Mouse (Mus musculus) cerebral cortex, adult 2 months (tissue): Measurements from ENCODE around the gene Bard1.

Experiments used
- WGBS: fragments of 180-500 bp; shearing (Covaris S2); methylation state at CpG from one replicate; pipeline ENCODE4 v1.1.7; 2018; 5-methylcytosine and 5-hydroxymethylcytosine counted together

Gene Bard1

GRCm38 (mm10) chr1:71102344-71103173 lies at the start of gene Bard1:
Bard1 (minus strand) TSS chr1:71103146.
- WGBS, result under 1% methylated on average over 69 of the region's 69 CpGs

DNA sequence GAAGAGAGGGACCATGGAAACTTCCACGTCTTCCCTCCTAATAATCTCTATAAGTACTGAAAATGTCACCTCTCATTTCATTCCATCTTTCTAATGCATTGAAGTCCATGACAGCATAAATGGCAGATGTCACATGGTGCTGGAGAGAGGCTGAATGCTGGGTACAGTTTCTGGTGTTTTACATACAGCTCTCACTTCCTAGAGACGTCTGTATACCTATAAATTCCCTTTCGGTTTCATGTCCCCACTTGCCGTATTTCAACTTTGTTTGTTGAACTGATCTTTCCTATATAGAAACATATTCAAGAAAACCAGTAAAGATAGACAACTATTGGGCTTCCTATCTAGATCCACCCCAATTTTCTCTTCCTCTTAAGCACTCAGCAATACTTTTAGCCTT lies 24.2 kb upstream of the Bard1 start:
- 88% methylated on average over 4 of the region's 4 CpGs for WGBS

DNA sequence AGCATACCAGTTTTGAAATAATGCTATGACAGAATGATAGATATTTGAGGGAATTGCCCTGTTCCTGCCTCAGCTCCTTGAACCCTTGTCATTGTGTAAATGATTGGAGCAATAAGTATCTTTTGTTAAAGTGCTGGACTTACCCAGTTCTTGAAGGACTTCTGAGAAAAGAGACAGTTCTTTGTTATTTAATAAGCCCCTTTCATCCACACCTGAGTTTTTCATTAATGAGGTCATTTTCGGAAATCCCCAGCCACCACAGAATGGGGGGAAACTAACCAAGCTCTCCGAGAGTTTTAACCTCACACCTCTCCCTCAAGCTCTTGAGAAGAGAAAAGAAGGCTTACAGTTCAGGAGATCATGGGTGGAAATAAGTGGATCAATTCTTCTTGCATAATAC lies 15.6 kb upstream of the Bard1 start:
- 60% methylated on average over 2 of the region's 2 CpGs for WGBS

- WGBS, result 68% methylated on average over 4 of the region's 4 CpGs
These were observed 14.3 kb upstream of the Bard1 start for GRCm38 (mm10) chr1:71117253-71117652.

GRCm38 (mm10) chr1:71115781-71116180 lies 12.8 kb upstream of the Bard1 start:
- 77% methylated on average over 2 of the region's 2 CpGs for WGBS

- 91% methylated on average over 10 of the region's 10 CpGs for WGBS
These were observed 6.9 kb upstream of the Bard1 start for GRCm38 (mm10) chr1:71109858-71110257.

GRCm38 (mm10) chr1:71106127-71106526 lies 3.2 kb upstream of the Bard1 start:
- WGBS, result 96% methylated on average over 6 of the region's 6 CpGs

DNA sequence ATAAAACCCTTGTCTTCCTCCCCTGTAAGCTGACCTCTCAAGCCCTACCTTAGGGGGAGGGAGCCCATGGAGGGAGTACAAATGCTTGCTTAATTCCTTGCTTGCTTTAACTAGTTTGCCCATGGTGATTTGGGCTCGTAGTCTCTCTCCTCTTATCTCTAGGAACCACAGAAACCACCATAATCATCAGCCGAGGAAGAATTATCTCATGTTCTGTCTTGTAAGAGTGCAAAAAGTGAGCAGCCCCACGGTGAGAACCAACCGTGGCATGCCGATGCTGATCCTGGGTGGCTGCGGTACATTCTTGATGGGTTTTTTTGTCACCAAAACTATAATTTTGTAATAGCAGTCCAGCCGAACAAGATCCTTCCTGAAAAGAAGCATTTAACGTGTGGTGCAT lies 2.8 kb upstream of the Bard1 start:
- WGBS, result 92% methylated on average over 8 of the region's 8 CpGs

- WGBS, result 36% methylated on average over 18 of the region's 18 CpGs
These were observed 373 bp upstream of the Bard1 start for GRCm38 (mm10) chr1:71103174-71103864.

- WGBS, result 66% methylated on average over 11 of the region's 11 CpGs
These were observed 1.5 kb downstream of the Bard1 start for GRCm38 (mm10) chr1:71101369-71101970.

DNA sequence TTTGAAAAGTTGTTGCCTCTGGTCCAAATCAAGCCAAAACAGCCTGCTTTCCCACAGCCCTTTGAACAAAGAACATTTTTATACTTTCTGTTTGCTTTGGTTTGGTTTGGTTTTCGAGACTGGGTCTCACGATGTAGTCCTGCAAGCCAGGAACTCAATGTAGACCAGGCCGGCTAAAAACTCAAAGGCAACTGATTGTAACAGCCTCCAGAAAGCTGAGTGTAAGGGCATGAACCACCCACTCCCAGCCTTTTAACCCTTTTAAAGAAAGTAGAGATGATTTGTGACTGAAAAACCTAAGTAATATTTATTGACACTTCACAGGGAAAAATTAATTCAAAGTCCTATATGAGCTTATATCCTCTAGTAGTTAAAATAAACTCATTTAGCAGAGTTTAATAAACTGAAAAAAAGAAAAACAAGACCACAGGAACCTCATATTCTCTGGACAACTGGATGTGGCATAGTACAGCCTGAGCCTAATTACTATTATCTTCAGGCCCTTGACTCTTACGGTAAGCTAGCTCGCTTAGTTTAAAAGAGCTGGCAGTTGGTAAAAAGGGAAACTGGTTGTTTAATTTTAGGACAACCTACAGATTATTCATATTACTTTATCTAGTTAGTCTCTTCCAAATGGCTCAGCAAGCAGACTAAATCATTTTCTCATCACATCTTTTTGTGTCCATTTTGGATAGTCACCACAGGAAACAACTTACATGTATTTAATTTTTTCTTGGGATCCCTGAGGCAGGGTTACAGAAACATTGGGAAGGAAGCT lies 2.2 kb downstream of the Bard1 start:
- 70% methylated on average over 5 of the region's 5 CpGs for WGBS

DNA sequence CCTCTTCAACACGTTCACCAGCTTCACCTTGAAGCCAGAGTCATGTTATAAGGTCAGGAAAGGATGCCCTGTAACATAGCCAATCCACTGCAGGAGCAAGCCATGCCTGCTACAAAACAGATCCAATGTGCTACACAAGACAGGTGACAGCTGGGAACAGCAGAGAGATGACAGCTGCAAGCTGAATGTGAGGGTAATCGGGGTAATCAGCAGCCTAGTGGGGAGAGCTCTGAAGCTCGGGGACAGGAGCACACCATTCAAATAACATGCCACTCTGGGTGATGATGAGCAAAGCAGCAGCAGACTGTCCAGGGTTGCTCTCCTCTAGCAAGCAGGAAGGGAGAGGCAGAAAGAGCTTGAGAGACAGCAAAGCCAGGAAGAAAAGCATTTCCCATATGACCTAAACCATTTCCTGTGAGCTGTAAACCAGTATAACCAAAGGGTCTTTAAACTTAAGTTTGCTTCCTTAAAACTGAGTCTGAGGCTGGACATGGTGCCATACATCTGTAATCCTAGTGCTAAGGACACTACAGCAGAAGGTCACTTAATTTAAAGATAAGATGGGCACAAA lies 2.9 kb downstream of the Bard1 start:
- WGBS, result 62% methylated on average over 3 of the region's 3 CpGs

DNA sequence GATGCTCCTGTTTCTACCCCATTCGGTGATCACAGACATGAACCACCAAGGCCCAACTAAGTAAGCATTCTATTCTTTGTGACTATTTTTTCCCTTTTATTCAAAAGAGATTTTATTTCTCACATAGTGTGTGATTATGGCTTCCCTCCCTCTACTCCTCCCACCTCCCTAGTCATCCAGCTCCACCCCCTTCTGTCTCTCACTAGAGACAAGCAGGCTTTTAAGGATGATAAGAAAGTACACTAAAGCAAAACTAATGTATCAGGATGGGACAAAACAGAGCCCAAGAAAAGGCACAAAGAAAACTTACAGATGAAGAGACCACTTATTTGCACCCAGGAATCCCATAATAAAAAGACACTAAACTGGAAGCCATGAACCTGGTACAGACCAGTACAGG lies 6.9 kb downstream of the Bard1 start:
- 91% methylated on average over 1 of the region's 1 CpGs for WGBS

GRCm38 (mm10) chr1:71095211-71095805 lies 7.6 kb downstream of the Bard1 start:
- WGBS, result 100% methylated on average over 2 of the region's 2 CpGs

- 84% methylated on average over 3 of the region's 3 CpGs for WGBS
These were observed 27.3 kb downstream of the Bard1 start for GRCm38 (mm10) chr1:71075651-71076050.

- WGBS, result 96% methylated on average over 3 of the region's 3 CpGs
These were observed 34.1 kb downstream of the Bard1 start for GRCm38 (mm10) chr1:71068728-71069304.

GRCm38 (mm10) chr1:71063885-71064492 lies 39.0 kb downstream of the Bard1 start:
- whole genome bisulfite sequencing, result 96% methylated on average over 16 of the region's 16 CpGs

- WGBS, result 67% methylated on average over 4 of the region's 4 CpGs
These were observed 46.8 kb downstream of the Bard1 start for GRCm38 (mm10) chr1:71056143-71056542.

DNA sequence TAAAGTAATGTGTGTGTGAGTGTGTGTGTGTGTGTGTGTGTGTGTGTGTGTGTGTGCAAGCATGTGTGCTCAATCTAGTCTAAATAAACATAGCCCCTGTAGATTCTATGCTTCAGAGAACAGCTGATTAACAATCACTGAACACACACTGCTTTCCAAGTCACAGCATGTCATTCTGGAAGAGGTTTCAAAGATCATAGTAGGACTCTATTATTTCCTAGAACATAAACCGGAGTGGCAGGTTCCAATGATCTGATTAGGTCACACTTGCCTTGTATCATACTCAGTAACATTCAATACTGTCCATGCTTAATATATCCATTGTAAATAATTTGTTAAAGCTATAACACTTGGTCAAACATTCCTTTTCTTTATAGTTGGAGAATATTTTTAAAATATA lies 47.5 kb downstream of the Bard1 start:
- WGBS, result 81% methylated on average over 1 of the region's 1 CpGs

DNA sequence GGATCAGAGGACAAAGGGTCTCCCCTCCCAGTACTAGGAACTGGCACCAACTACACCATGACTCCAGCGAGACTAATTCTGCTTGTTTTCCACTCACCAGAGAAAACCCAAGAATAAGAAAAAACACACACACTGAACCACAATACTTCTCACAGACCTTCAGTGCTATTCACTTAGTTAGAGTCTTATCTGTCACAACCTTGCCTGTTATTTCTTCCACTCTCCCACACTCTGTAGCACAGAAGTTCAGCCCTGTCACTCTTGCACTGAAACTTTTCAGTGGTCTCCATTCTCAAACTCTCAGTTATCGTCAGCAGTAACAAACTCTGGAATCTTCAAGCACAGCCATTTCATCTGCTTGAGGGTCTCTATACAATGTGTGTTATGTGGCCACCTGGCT lies 50.2 kb downstream of the Bard1 start:
- 90% methylated on average over 2 of the region's 2 CpGs for WGBS
